Mouse (Mus musculus) lung, embryonic 14.5 days (tissue): ENCODE results near the gene Gtsf1. TPM values are rescaled to one million over a fixed set of nuclear protein-coding genes. Genes with fewer than 3 reads are reported as not detected.

Experiments
- ATAC-seq: fragments of 200-750 bp; cut with Nextera tagmentation; 2 replicates; pipeline ENCODE4 v1.8.0; 2017; ENCODE audit warnings: mild to moderate bottlenecking, moderate TSS enrichment, moderate library complexity; ENCODE audit not compliant: insufficient read depth
- DNase-seq: peaks from one replicate; pipeline ENCODE4 v3.0.0-alpha.2; 2015
- H3K27ac ChIP-seq: fragments of 300-500 bp; sonication (generic); 2 replicates; pipeline ENCODE4 v1.5.1; 2014; ENCODE audit warnings: low read depth, mild to moderate bottlenecking, moderate library complexity
- H3K27me3 ChIP-seq: fragments of 300-500 bp; sonication (generic); 2 replicates; pipeline ENCODE4 v1.6.1; 2014; ENCODE audit warnings: low read length, control low read depth; ENCODE audit not compliant: insufficient read depth
- H3K36me3 ChIP-seq: fragments of 300-500 bp; sonication (generic); 2 replicates; pipeline ENCODE4 v1.6.1; 2014; ENCODE audit warnings: control low read depth; ENCODE audit not compliant: insufficient read depth
- H3K4me1 ChIP-seq: fragments of 300-500 bp; sonication (generic); 2 replicates; pipeline ENCODE4 v1.6.1; 2014; ENCODE audit warnings: antibody characterized with exemption, control low read depth; ENCODE audit not compliant: insufficient read depth
- H3K4me2 ChIP-seq: fragments of 300-500 bp; sonication (generic); 2 replicates; pipeline ENCODE4 v1.6.1; 2014; ENCODE audit warnings: mild to moderate bottlenecking
- H3K4me3 ChIP-seq: fragments of 300-500 bp; sonication (generic); 2 replicates; pipeline ENCODE4 v1.5.1; 2014; ENCODE audit warnings: low read depth, low read length
- H3K9ac ChIP-seq: fragments of 300-500 bp; sonication (generic); 2 replicates; pipeline ENCODE4 v1.6.1; 2014
- H3K9me3 ChIP-seq: fragments of 300-500 bp; sonication (generic); 2 replicates; pipeline ENCODE4 v1.6.1; 2016; ENCODE audit warnings: low read depth, low read length, control low read depth
- CTCF ChIP-seq: IDR thresholded peaks from 2 replicates; pipeline ENCODE4 v1.5.1; 2016; ENCODE audit warnings: antibody characterized with exemption, low read depth
- WGBS: fragments of 180-500 bp; shearing (Covaris S2); extraction: QIAGEN DNeasy Blood & Tissue Kit; methylation state at CpG from one replicate; pipeline ENCODE4 v1.1.7; 2014; 5-methylcytosine and 5-hydroxymethylcytosine counted together
- polyA plus RNA-seq: library from polyadenylated mRNA; unstranded; fragments of >200 nt; fragmentation: Nextera tagmentation; extraction: Ambion mirVana; gene quantifications from 2 replicates; pipeline ENCODE4 v1.2.1, GENCODE M21; 2014

Gene Gtsf1
- polyA plus RNA-seq, 1 experiment from 2014 or later, result not detected

- H3K27ac ChIP-seq, result no peak overlapping the region
- DNase-seq (no peak), ATAC-seq (no peak)
- H3K27me3 ChIP-seq, result no peaks in the 10 kb centered on the region
- WGBS, result 82% methylated on average over 3 of the region's 3 CpGs
- H3K36me3 ChIP-seq, result no peaks in the 10 kb centered on the region
- no peaks in the 10 kb centered on the region for H3K9me3 ChIP-seq
- H3K9ac ChIP-seq, result no peak overlapping the region
- H3K4me1 ChIP-seq, result peaks cover 6% of the 10 kb centered on the region; the same call in 1 of the 2 replicates
- TF ChIP-seq CTCF, result no peak
- no peak overlapping the region for H3K4me3 ChIP-seq
- H3K4me2 ChIP-seq, result no peak overlapping the region
These were observed 67.3 kb downstream of the Gtsf1 start for GRCm38 (mm10) chr15:103362950-103363349.

- no peak overlapping the region for H3K4me3 ChIP-seq
- peaks cover 6% of the 10 kb centered on the region; the same call in 1 of the 2 replicates for H3K4me1 ChIP-seq
- no peaks in the 10 kb centered on the region for H3K9me3 ChIP-seq
- no peak overlapping the region for H3K4me2 ChIP-seq
- no peak for TF ChIP-seq CTCF
- 82% methylated on average over 6 of the region's 7 CpGs for WGBS
- no peak for ATAC-seq
- no peak overlapping the region for H3K9ac ChIP-seq
- DNase-seq, result no peak
- no peaks in the 10 kb centered on the region for H3K36me3 ChIP-seq
- no peaks in the 10 kb centered on the region for H3K27me3 ChIP-seq
- no peak overlapping the region for H3K27ac ChIP-seq
These were observed 67.9 kb downstream of the Gtsf1 start for GRCm38 (mm10) chr15:103362333-103362732.

- H3K9me3 ChIP-seq, result no peaks in the 10 kb centered on the region
- no peak for ATAC-seq
These were observed 69.0 kb downstream of the Gtsf1 start for GRCm38 (mm10) chr15:103361269-103361668.

GRCm38 (mm10) chr15:103359869-103360602 lies 70.2 kb downstream of the Gtsf1 start:
- Histone ChIP-seq H3K4me2 (no peak overlapping the region), H3K4me1 (peaks cover 6% of the 10 kb centered on the region; the same call in 1 of the 2 replicates), H3K27me3 (no peaks in the 10 kb centered on the region), H3K27ac (no peak overlapping the region), H3K4me3 (no peak overlapping the region), H3K9ac (no peak overlapping the region), H3K36me3 (peaks cover 22% of the 10 kb centered on the region), H3K9me3 (no peaks in the 10 kb centered on the region)
- whole genome bisulfite sequencing, result 90% methylated on average over 5 of the region's 5 CpGs
- no peak for ATAC-seq
- no peak for DNase-seq
- no peak for TF ChIP-seq CTCF

More at GRCm38 (mm10) chr15:103361269-103361668, 69.0 kb downstream of the Gtsf1 start:
- TF ChIP-seq CTCF, result no peak
- Histone ChIP-seq H3K4me1 (peaks cover 6% of the 10 kb centered on the region; the same call in 1 of the 2 replicates), H3K27ac (no peak overlapping the region), H3K27me3 (no peaks in the 10 kb centered on the region), H3K36me3 (peaks cover 10% of the 10 kb centered on the region), H3K4me3 (no peak overlapping the region), H3K4me2 (no peak overlapping the region), H3K9ac (no peak overlapping the region)
- 43% methylated on average over 1 of the region's 1 CpGs for WGBS
- DNase-seq, result no peak

- H3K4me1 ChIP-seq, result peaks cover 1% of the 10 kb centered on the region; the same call in 1 of the 2 replicates
- H3K4me3 ChIP-seq, result no peak overlapping the region
- H3K4me2 ChIP-seq, result no peak overlapping the region
- no peak overlapping the region; the same call in 1 of the 2 replicates for H3K27ac ChIP-seq
- no peak for TF ChIP-seq CTCF
- no peaks in the 10 kb centered on the region for H3K9me3 ChIP-seq
- peaks cover 31% of the 10 kb centered on the region for H3K36me3 ChIP-seq
- DNase-seq (no peak), ATAC-seq (no peak)
- no peaks in the 10 kb centered on the region for H3K27me3 ChIP-seq
- WGBS, result 47% methylated on average over 1 of the region's 1 CpGs
- no peak overlapping the region for H3K9ac ChIP-seq
These were observed 71.2 kb downstream of the Gtsf1 start for GRCm38 (mm10) chr15:103359122-103359510.

- Histone ChIP-seq H3K27me3 (no peaks in the 10 kb centered on the region), H3K4me2 (no peak overlapping the region), H3K27ac (0 out of 2 replicates have a peak overlapping the region, but pooled peaks have one; percentile 13), H3K9ac (no peak overlapping the region), H3K36me3 (peaks cover 37% of the 10 kb centered on the region), H3K4me1 (no peaks in the 10 kb centered on the region; the same call in 1 of the 2 replicates), H3K9me3 (no peaks in the 10 kb centered on the region), H3K4me3 (no peak overlapping the region)
- 38% methylated on average over 4 of the region's 4 CpGs for WGBS
- DNase-seq, result peak; percentile 23
- no peak for TF ChIP-seq CTCF
- peak; percentile 48; the same call in 1 of the 2 replicates for ATAC-seq
These were observed 71.8 kb downstream of the Gtsf1 start for GRCm38 (mm10) chr15:103358278-103359121.

- no peak for TF ChIP-seq CTCF
- no peak overlapping the region for H3K4me3 ChIP-seq
- DNase-seq (no peak), ATAC-seq (no peak)
- H3K27ac ChIP-seq, result 0 out of 2 replicates have a peak overlapping the region, but pooled peaks have one; percentile 13
- WGBS, result 77% methylated on average over 4 of the region's 4 CpGs
- H3K27me3 ChIP-seq, result no peaks in the 10 kb centered on the region
- H3K9me3 ChIP-seq, result no peaks in the 10 kb centered on the region
- no peaks in the 10 kb centered on the region; the same call in 1 of the 2 replicates for H3K4me1 ChIP-seq
- no peak overlapping the region for H3K4me2 ChIP-seq
- H3K9ac ChIP-seq, result no peak overlapping the region
- H3K36me3 ChIP-seq, result peaks cover 44% of the 10 kb centered on the region
These were observed 72.5 kb downstream of the Gtsf1 start for GRCm38 (mm10) chr15:103357817-103358216.
